Mouse (Mus musculus): ENCODE results near the gene Phactr3. TPM values are rescaled to one million over a fixed set of nuclear protein-coding genes. Genes with fewer than 3 reads are reported as not detected.
"Not testable (repeated sequence)": the region's sequence is repeated elsewhere in the genome, so short reads cannot be mapped to it uniquely, and the experiment has no call there.

Gene Phactr3
- polyA plus RNA-seq (2015; fragmentation: Nextera tagmentation; extraction: Ambion mirVana), result 5.3 and 6.6 TPM in 2 replicates

GRCm38 (mm10) chr2:178118801-178119560 lies at the start of gene Phactr3:
Gene Phactr3 (plus strand): TSS chr2:178118975.
- WGBS, result 2% methylated on average over 45 of the region's 45 CpGs
- Histone ChIP-seq H3K4me2 (ENCODE audit: low read depth, low read length) (peak within 1 kb of the TSS; percentile 87), H3K4me1 (ENCODE audit: control insufficient read depth, insufficient read depth, low read length) (0 out of 2 replicates have a peak, but pooled peaks cover 4% of the 10 kb centered on the region), H3K9me3 (replicated peaks; ENCODE audit: control insufficient read depth, low read length) (no peaks in the 10 kb centered on the region), H3K9ac (ENCODE audit: low read length) (peak within 1 kb of the TSS; percentile 5; the same call in 1 of the 2 replicates), H3K36me3 (ENCODE audit: control insufficient read depth, insufficient read depth) (no peaks in the 10 kb centered on the region), H3K27me3 (ENCODE audit: control insufficient read depth, insufficient read depth, low read length) (peaks cover 16% of the 10 kb centered on the region), H3K4me3 (ENCODE audit: low read length) (peak within 1 kb of the TSS; percentile 46), H3K27ac (ENCODE audit: low read length) (no peak within 1 kb of the TSS)
- ATAC-seq (replicated peaks; ENCODE audit: extremely low read depth, insufficient read depth, low FRiP score), result 0 out of 2 replicates have a peak, but pooled peaks have one; percentile 39

DNA sequence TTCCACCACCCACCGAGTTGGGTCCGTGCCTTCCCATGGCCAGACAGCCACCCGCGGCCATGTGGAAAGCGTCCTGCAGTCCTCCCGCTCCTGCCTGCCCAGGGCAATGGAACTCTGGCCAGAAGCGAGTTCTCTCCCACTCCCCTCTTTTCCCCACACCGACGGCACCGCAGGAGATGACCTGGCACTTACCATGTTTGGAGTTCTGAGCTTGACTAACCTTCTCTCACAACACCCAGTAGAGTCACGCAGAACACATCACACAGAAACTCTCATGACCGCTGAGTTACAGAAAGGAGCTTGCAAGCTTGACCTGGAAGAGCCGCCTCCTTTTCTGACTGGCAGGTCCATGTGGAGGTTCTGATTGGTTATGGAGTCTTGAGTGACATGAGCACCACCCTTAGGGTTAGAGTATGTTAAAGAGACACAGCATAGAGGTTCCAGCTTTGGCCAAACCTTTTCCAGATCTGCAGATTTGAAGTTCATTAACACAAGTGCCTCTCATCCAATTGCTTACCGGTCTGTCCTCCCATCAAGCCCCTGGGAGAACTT lies 40.5 kb upstream of the Phactr3 start, which contains the start of gene Zfp931:
Zfp931 (minus strand) TSS at position 311 of the 552 bp plus-strand sequence.
- H3K9ac ChIP-seq (ENCODE audit: low read length), result peak within 1 kb of the TSS; percentile 57
- WGBS, result 0% methylated on average over 2 of the region's 14 CpGs
- peak within 1 kb of the TSS; percentile 53 for H3K4me3 ChIP-seq (ENCODE audit: low read length)
- H3K9me3 ChIP-seq (replicated peaks; ENCODE audit: control insufficient read depth, low read length); H3K27me3 ChIP-seq (ENCODE audit: control insufficient read depth, insufficient read depth, low read length); H3K27ac ChIP-seq (ENCODE audit: low read length); H3K4me1 ChIP-seq (ENCODE audit: control insufficient read depth, insufficient read depth, low read length); H3K36me3 ChIP-seq (ENCODE audit: control insufficient read depth, insufficient read depth); ATAC-seq (replicated peaks; ENCODE audit: extremely low read depth, insufficient read depth, low FRiP score): not testable (repeated sequence)
- peak within 1 kb of the TSS; percentile 56 for H3K4me2 ChIP-seq (ENCODE audit: low read depth, low read length)

DNA sequence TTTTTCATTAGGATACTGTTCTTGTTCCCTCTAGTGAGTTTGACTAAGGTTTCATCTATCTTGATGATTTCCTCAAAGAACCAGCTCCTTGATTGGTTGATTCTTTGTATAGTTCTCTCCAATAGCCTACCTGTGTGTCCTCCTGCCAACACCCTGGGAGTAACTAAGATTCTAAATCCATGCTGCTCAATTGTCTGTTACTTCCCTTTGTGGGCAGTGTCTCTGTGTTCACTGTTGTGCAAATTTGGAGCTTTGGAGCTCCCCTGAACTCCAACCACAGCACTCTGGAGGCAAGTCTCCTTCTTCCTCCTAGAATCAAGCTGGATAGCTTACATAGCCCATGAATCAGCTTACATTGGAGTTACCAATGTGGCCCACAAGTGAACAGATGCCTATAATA lies 29.2 kb upstream of the Phactr3 start:
- Histone ChIP-seq H3K4me1 (ENCODE audit: control insufficient read depth, insufficient read depth, low read length) (no peaks in the 10 kb centered on the region), H3K36me3 (ENCODE audit: control insufficient read depth, insufficient read depth) (no peaks in the 10 kb centered on the region), H3K4me3 (ENCODE audit: low read length) (no peak overlapping the region), H3K9me3 (replicated peaks; ENCODE audit: control insufficient read depth, low read length) (no peaks in the 10 kb centered on the region), H3K4me2 (ENCODE audit: low read depth, low read length) (no peak overlapping the region), H3K27ac (ENCODE audit: low read length) (no peak overlapping the region), H3K9ac (ENCODE audit: low read length) (no peak overlapping the region), H3K27me3 (ENCODE audit: control insufficient read depth, insufficient read depth, low read length) (no peaks in the 10 kb centered on the region)
- ATAC-seq (replicated peaks; ENCODE audit: extremely low read depth, insufficient read depth, low FRiP score), result no peak

DNA sequence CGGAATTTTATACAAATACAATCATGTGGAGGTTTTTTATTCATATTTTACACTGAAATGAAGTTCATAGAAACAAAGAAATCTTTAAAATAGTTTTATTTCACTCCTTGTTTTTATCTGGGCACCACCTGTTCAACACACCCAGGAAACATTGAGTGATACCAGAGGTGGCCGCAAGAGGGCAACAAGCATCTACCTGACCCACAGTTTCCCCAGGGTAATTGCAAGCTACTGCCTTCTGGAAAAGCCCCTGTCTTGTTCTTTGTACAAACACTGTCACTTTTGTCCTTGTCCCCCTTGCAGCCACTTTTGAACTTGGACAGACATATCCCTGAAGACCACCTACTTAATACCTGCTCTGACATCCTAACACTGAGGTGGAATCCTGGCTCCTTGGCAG lies 20.8 kb upstream of the Phactr3 start:
- H3K9ac ChIP-seq (ENCODE audit: low read length), result no peak overlapping the region
- WGBS, result 3% methylated on average over 2 of the region's 2 CpGs
- no peak for ATAC-seq (replicated peaks; ENCODE audit: extremely low read depth, insufficient read depth, low FRiP score)

DNA sequence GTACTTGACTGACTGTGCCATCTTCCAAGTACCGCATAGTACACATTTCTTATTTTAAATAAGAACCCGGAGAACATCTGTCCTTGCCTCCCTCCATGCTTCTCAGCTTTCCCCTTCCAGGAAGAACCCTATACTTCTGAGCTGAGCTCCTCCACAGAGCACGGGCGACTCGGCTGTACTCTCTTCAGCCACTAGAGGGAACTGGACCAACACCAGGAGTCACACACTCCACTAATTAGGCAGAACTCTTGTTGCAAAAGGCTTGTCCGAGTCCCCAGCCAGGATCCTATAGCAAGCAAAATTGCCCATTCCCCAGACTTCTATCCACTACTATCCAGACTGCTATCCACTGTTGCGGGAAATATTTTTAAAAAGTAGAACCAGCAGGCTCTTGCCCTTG lies 16.8 kb upstream of the Phactr3 start:
- H3K27me3 ChIP-seq (ENCODE audit: control insufficient read depth, insufficient read depth, low read length), result no peaks in the 10 kb centered on the region
- H3K9me3 ChIP-seq (replicated peaks; ENCODE audit: control insufficient read depth, low read length), result no peaks in the 10 kb centered on the region
- 11% methylated on average over 7 of the region's 7 CpGs for WGBS
- H3K9ac ChIP-seq (ENCODE audit: low read length), result no peak overlapping the region
- no peak overlapping the region for H3K4me2 ChIP-seq (ENCODE audit: low read depth, low read length)
- H3K4me3 ChIP-seq (ENCODE audit: low read length), result no peak overlapping the region
- no peak overlapping the region for H3K27ac ChIP-seq (ENCODE audit: low read length)
- H3K4me1 ChIP-seq (ENCODE audit: control insufficient read depth, insufficient read depth, low read length), result no peaks in the 10 kb centered on the region
- ATAC-seq (replicated peaks; ENCODE audit: extremely low read depth, insufficient read depth, low FRiP score), result peak; percentile 41; the same call in 1 of the 2 replicates
- H3K36me3 ChIP-seq (ENCODE audit: control insufficient read depth, insufficient read depth), result no peaks in the 10 kb centered on the region

More for the DNA sequence above, 20.8 kb upstream of the Phactr3 start:
- H3K4me2 ChIP-seq (ENCODE audit: low read depth, low read length), result no peak overlapping the region
- H3K27me3 ChIP-seq (ENCODE audit: control insufficient read depth, insufficient read depth, low read length), result no peaks in the 10 kb centered on the region
- H3K9me3 ChIP-seq (replicated peaks; ENCODE audit: control insufficient read depth, low read length), result no peaks in the 10 kb centered on the region
- H3K36me3 ChIP-seq (ENCODE audit: control insufficient read depth, insufficient read depth), result no peaks in the 10 kb centered on the region
- no peaks in the 10 kb centered on the region for H3K4me1 ChIP-seq (ENCODE audit: control insufficient read depth, insufficient read depth, low read length)
- no peak overlapping the region for H3K27ac ChIP-seq (ENCODE audit: low read length)
- H3K4me3 ChIP-seq (ENCODE audit: low read length), result no peak overlapping the region

DNA sequence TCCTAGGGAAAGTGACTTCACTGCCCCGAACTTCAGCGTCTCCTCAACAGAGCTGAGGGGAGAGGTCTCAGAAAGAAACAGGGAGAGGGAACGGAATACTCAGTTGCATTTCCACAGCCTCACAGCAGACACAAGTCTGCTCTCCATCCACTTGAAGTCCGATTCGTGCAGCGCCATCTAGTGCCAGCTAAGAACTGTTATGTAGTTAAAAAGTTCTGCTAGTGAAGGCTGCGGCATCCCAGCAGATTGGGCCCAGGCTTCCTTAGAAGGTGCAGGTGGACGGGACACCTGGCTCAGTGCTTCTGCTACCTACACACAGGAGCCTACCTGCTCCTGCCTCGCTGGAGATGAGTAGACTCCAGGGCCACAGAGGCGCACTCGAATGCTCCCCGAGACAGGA lies 829 bp upstream of the Phactr3 start:
- Histone ChIP-seq H3K9ac (ENCODE audit: low read length) (no peak overlapping the region), H3K4me2 (ENCODE audit: low read depth, low read length) (no peak overlapping the region), H3K4me1 (ENCODE audit: control insufficient read depth, insufficient read depth, low read length) (0 out of 2 replicates have a peak, but pooled peaks cover 4% of the 10 kb centered on the region), H3K4me3 (ENCODE audit: low read length) (no peak overlapping the region), H3K27ac (ENCODE audit: low read length) (no peak overlapping the region), H3K36me3 (ENCODE audit: control insufficient read depth, insufficient read depth) (no peaks in the 10 kb centered on the region), H3K27me3 (ENCODE audit: control insufficient read depth, insufficient read depth, low read length) (peaks cover 16% of the 10 kb centered on the region), H3K9me3 (replicated peaks; ENCODE audit: control insufficient read depth, low read length) (no peaks in the 10 kb centered on the region)
- 22% methylated on average over 12 of the region's 12 CpGs for WGBS
- no peak for ATAC-seq (replicated peaks; ENCODE audit: extremely low read depth, insufficient read depth, low FRiP score)

DNA sequence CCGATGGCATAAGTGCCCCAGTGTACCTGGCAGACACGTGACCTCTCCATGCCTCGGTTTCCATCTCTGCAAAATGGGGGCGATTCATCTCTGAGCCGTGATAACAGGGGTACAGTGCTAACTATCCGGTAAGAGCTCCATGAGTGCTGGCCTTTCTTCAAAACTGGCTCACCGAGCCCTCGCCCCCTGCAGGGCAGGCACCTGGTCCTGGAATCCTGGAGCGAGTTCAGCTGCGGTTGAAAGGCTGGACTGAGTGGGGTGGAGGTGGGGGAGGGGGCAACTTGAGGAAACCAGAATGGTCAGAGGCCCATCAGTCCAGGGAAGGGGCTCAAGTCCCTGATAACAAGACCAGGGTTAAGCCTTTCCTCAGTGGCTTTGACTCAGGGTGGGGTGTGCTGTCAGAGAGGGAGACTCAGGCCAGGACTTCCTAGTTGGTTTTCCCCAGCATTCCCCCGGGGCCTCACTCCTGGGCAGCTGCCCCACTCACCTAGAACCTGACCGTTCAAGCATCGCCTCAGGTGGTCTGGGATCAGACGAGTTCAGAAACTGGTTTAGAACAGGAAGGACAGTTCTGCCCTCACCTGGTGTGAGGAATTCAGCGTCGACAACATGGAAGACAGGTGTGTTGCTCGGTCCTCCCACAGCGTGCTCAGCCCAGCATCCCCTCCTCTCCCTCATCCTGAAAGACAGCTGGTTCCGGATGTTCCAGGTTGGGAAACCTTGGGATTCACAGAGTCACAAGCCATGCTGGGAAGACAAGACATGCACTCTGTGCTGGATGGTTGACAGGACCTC lies 983 bp downstream of the Phactr3 start:
- no peak for ATAC-seq (replicated peaks; ENCODE audit: extremely low read depth, insufficient read depth, low FRiP score)
- Histone ChIP-seq H3K4me3 (ENCODE audit: low read length) (peak overlapping the region; percentile 46), H3K4me1 (ENCODE audit: control insufficient read depth, insufficient read depth, low read length) (0 out of 2 replicates have a peak, but pooled peaks cover 4% of the 10 kb centered on the region), H3K27ac (ENCODE audit: low read length) (no peak overlapping the region), H3K9me3 (replicated peaks; ENCODE audit: control insufficient read depth, low read length) (no peaks in the 10 kb centered on the region), H3K4me2 (ENCODE audit: low read depth, low read length) (peak overlapping the region; percentile 87), H3K36me3 (ENCODE audit: control insufficient read depth, insufficient read depth) (no peaks in the 10 kb centered on the region), H3K9ac (ENCODE audit: low read length) (no peak overlapping the region; the same call in 1 of the 2 replicates), H3K27me3 (ENCODE audit: control insufficient read depth, insufficient read depth, low read length) (peaks cover 16% of the 10 kb centered on the region)
- WGBS, result 20% methylated on average over 19 of the region's 19 CpGs

GRCm38 (mm10) chr2:178120356-178120645 lies 1.5 kb downstream of the Phactr3 start:
- Histone ChIP-seq H3K27me3 (ENCODE audit: control insufficient read depth, insufficient read depth, low read length) (peaks cover 16% of the 10 kb centered on the region), H3K27ac (ENCODE audit: low read length) (no peak overlapping the region), H3K9me3 (replicated peaks; ENCODE audit: control insufficient read depth, low read length) (no peaks in the 10 kb centered on the region), H3K4me1 (ENCODE audit: control insufficient read depth, insufficient read depth, low read length) (0 out of 2 replicates have a peak, but pooled peaks cover 4% of the 10 kb centered on the region), H3K36me3 (ENCODE audit: control insufficient read depth, insufficient read depth) (no peaks in the 10 kb centered on the region), H3K4me3 (ENCODE audit: low read length) (no peak overlapping the region), H3K4me2 (ENCODE audit: low read depth, low read length) (no peak overlapping the region), H3K9ac (ENCODE audit: low read length) (no peak overlapping the region)
- no peak for ATAC-seq (replicated peaks; ENCODE audit: extremely low read depth, insufficient read depth, low FRiP score)

Data from heart, embryonic 16.5 days (tissue).